Mouse (Mus musculus) heart, embryonic 14.5 days (tissue): Measurements from ENCODE around the gene Jhy. TPM values are rescaled to one million over a fixed set of nuclear protein-coding genes. Genes with fewer than 3 reads are reported as not detected.

Experiments used
- ATAC-seq: fragments of 200-750 bp; cut with Nextera tagmentation; 2 replicates; pipeline ENCODE4 v1.8.0; 2017; ENCODE audit warnings: low read depth, moderate TSS enrichment; ENCODE audit not compliant: insufficient number of reproducible peaks, insufficient read depth, low FRiP score
- H3K27ac ChIP-seq, 2 experiments: fragments of 200-500 bp in 1 of 2; fragments of 300-500 bp in 1 of 2; sonication (generic) in 1 of 2; replicated peaks in 1 of 2; 2 replicates each; pipeline ENCODE4 v1.5.1; 2012 to 2014; ENCODE audit warnings: low read depth in 2 of 2, low read length in 2 of 2, control low read depth in 1 of 2, mild to moderate bottlenecking in 1 of 2, mixed read lengths in 1 of 2; ENCODE audit not compliant: control insufficient read depth in 1 of 2, insufficient read depth in 1 of 2
- H3K27me3 ChIP-seq: fragments of 300-500 bp; sonication (generic); 2 replicates; pipeline ENCODE4 v1.6.1; 2014; ENCODE audit warnings: mild to moderate bottlenecking, low read length, control low read depth; ENCODE audit not compliant: control insufficient read depth, insufficient read depth
- H3K36me3 ChIP-seq: fragments of 300-500 bp; sonication (generic); 2 replicates; pipeline ENCODE4 v1.6.1; 2014; ENCODE audit warnings: mild to moderate bottlenecking, control low read depth, low read length, mixed read lengths; ENCODE audit not compliant: control insufficient read depth, insufficient read depth
- H3K4me1 ChIP-seq, 2 experiments: fragments of 200-500 bp in 1 of 2; fragments of 300-500 bp in 1 of 2; sonication (generic) in 1 of 2; 2 replicates each; pipeline ENCODE4 v1.6.1; 2012 to 2014; ENCODE audit warnings: low read length in 2 of 2, control low read depth in 1 of 2, mixed read lengths in 1 of 2; ENCODE audit not compliant: control insufficient read depth in 2 of 2, insufficient read depth in 2 of 2
- H3K4me2 ChIP-seq: fragments of 300-500 bp; sonication (generic); 2 replicates; pipeline ENCODE4 v1.6.1; 2014; ENCODE audit warnings: mild to moderate bottlenecking, low read length
- H3K4me3 ChIP-seq, 2 experiments: fragments of 200-500 bp in 1 of 2; fragments of 300-500 bp in 1 of 2; sonication (generic) in 1 of 2; 2 replicates each; pipeline ENCODE4 v1.5.1; 2012 to 2014; ENCODE audit warnings: low read length in 2 of 2, mild to moderate bottlenecking in 2 of 2, control low read depth in 1 of 2, low read depth in 1 of 2, moderate library complexity in 1 of 2; ENCODE audit not compliant: control insufficient read depth in 1 of 2, insufficient read depth in 1 of 2
- H3K9ac ChIP-seq: fragments of 300-500 bp; sonication (generic); 2 replicates; pipeline ENCODE4 v1.6.1; 2014; ENCODE audit warnings: mild to moderate bottlenecking, low read length
- H3K9me3 ChIP-seq: fragments of 300-500 bp; sonication (generic); 2 replicates; pipeline ENCODE4 v1.6.1; 2016; ENCODE audit warnings: low read length, control low read depth; ENCODE audit not compliant: control insufficient read depth
- WGBS: fragments of 180-500 bp; shearing (Covaris S2); extraction: QIAGEN DNeasy Blood & Tissue Kit; methylation state at CpG from one replicate; pipeline ENCODE4 v1.1.7; 2014; 5-methylcytosine and 5-hydroxymethylcytosine counted together
- polyA plus RNA-seq: library from polyadenylated mRNA; unstranded; fragments of >200 nt; fragmentation: Nextera tagmentation; extraction: Ambion mirVana; gene quantifications from 2 replicates; pipeline ENCODE4 v1.2.1, GENCODE M21; 2014

Gene Jhy
- polyA plus RNA-seq, 1 experiment from 2014 or later, result not detected

GRCm38 (mm10) chr9:40873556-40874470 is 90.1 kb downstream of the Jhy start, which contains the start of gene Bsx:
Gene Bsx (plus strand): TSS chr9:40874127.
- WGBS, result 4% methylated on average over 32 of the region's 32 CpGs
- H3K27ac ChIP-seq, result no peak within 1 kb of the TSS
- peaks cover 95% of the 10 kb centered on the region for H3K27me3 ChIP-seq
- H3K4me1 ChIP-seq, result peaks cover 2 to 11% of the 10 kb centered on the region in 2 experiments; a peak in 3 of 4 replicates
- H3K4me3 ChIP-seq, result peak within 1 kb of the TSS in 1 of 2 experiments; percentile 21; a peak in 1 of 4 replicates
- H3K9ac ChIP-seq, result no peak within 1 kb of the TSS
- no peaks in the 10 kb centered on the region for H3K9me3 ChIP-seq
- peak; percentile 59; the same call in 1 of the 2 replicates for ATAC-seq
- peak within 1 kb of the TSS; percentile 53 for H3K4me2 ChIP-seq
- H3K36me3 ChIP-seq, result no peaks in the 10 kb centered on the region

- H3K4me3 ChIP-seq, result peak overlapping the region in 1 of 2 experiments; percentile 12; a peak in 2 of 4 replicates
- H3K36me3 ChIP-seq, result no peaks in the 10 kb centered on the region
- no peaks in the 10 kb centered on the region for H3K9me3 ChIP-seq
- H3K27ac ChIP-seq, result no peak overlapping the region
- H3K4me1 ChIP-seq, result peaks cover 0 to 3% of the 10 kb centered on the region in 2 experiments; a peak in 2 of 4 replicates
- H3K9ac ChIP-seq, result no peak overlapping the region
- 5% methylated on average over 8 of the region's 8 CpGs for WGBS
- peak overlapping the region; percentile 44 for H3K4me2 ChIP-seq
- no peak for ATAC-seq
- peaks cover 80% of the 10 kb centered on the region for H3K27me3 ChIP-seq
Observed at GRCm38 (mm10) chr9:40872156-40872478, 91.8 kb downstream of the Jhy start.

GRCm38 (mm10) chr9:40871369-40872155 is 92.4 kb downstream of the Jhy start:
- H3K4me3 ChIP-seq, result peak overlapping the region; percentile 7 to 12; a peak in 3 of 4 replicates
- H3K4me1 ChIP-seq, result peaks cover 0 to 3% of the 10 kb centered on the region in 2 experiments; a peak in 2 of 4 replicates
- WGBS, result 2% methylated on average over 34 of the region's 34 CpGs

GRCm38 (mm10) chr9:40870331-40870730 is 93.6 kb downstream of the Jhy start:
- 74% methylated on average over 5 of the region's 5 CpGs for WGBS
- Histone ChIP-seq H3K4me1 (peaks cover 0 to 3% of the 10 kb centered on the region in 2 experiments; a peak in 2 of 4 replicates), H3K9ac (no peak overlapping the region), H3K4me3 (no peak overlapping the region), H3K4me2 (no peak overlapping the region), H3K27me3 (peaks cover 63% of the 10 kb centered on the region), H3K36me3 (no peaks in the 10 kb centered on the region), H3K9me3 (no peaks in the 10 kb centered on the region), H3K27ac (no peak overlapping the region)
- ATAC-seq, result no peak

More at GRCm38 (mm10) chr9:40871369-40872155, 92.4 kb downstream of the Jhy start:
- H3K4me2 ChIP-seq, result peak overlapping the region; percentile 44
- no peak overlapping the region for H3K9ac ChIP-seq
- H3K9me3 ChIP-seq, result no peaks in the 10 kb centered on the region
- H3K27me3 ChIP-seq, result peaks cover 75% of the 10 kb centered on the region
- H3K27ac ChIP-seq, result no peak overlapping the region
- ATAC-seq, result no peak
- no peaks in the 10 kb centered on the region for H3K36me3 ChIP-seq

- peaks cover 7% of the 10 kb centered on the region; the same call in 1 of the 2 replicates for H3K27me3 ChIP-seq
- no peaks in the 10 kb centered on the region for H3K36me3 ChIP-seq
- H3K27ac ChIP-seq, result no peak overlapping the region
- H3K4me1 ChIP-seq, result peaks cover 0 to 4% of the 10 kb centered on the region in 2 experiments; a peak in 1 of 4 replicates
- peak overlapping the region in 1 of 2 experiments; percentile 37; a peak in 2 of 4 replicates for H3K4me3 ChIP-seq
- no peak for ATAC-seq
- no peaks in the 10 kb centered on the region for H3K9me3 ChIP-seq
- peak overlapping the region; percentile 16; the same call in 1 of the 2 replicates for H3K9ac ChIP-seq
- WGBS, result 8% methylated on average over 9 of the region's 9 CpGs
- H3K4me2 ChIP-seq, result peak overlapping the region; percentile 71
Observed at GRCm38 (mm10) chr9:40859196-40859595, 104.7 kb downstream of the Jhy start.

GRCm38 (mm10) chr9:40858461-40859160 is 105.3 kb downstream of the Jhy start:
- Histone ChIP-seq H3K27ac (no peak overlapping the region), H3K4me1 (peaks cover 0 to 4% of the 10 kb centered on the region in 2 experiments; a peak in 1 of 4 replicates), H3K4me2 (peak overlapping the region; percentile 71), H3K9ac (peak overlapping the region; percentile 16; the same call in 1 of the 2 replicates), H3K36me3 (no peaks in the 10 kb centered on the region), H3K4me3 (peak overlapping the region; percentile 37 to 39), H3K27me3 (peaks cover 7% of the 10 kb centered on the region; the same call in 1 of the 2 replicates), H3K9me3 (no peaks in the 10 kb centered on the region)
- WGBS, result 12% methylated on average over 21 of the region's 21 CpGs
- ATAC-seq, result no peak

- 63% methylated on average over 2 of the region's 2 CpGs for WGBS
- Histone ChIP-seq H3K36me3 (no peaks in the 10 kb centered on the region), H3K27ac (no peak overlapping the region), H3K9me3 (no peaks in the 10 kb centered on the region), H3K4me2 (no peak overlapping the region), H3K4me1 (no peaks in the 10 kb centered on the region), H3K4me3 (no peak overlapping the region), H3K9ac (no peak overlapping the region), H3K27me3 (no peaks in the 10 kb centered on the region; the same call in 1 of the 2 replicates)
- no peak for ATAC-seq
Observed at GRCm38 (mm10) chr9:40851515-40851914, 112.4 kb downstream of the Jhy start.
